Mouse (Mus musculus): ENCODE data around the gene Scgb1a1. TPM values are rescaled to one million over a fixed set of nuclear protein-coding genes. Genes with fewer than 3 reads are reported as not detected.

Gene Scgb1a1
- polyA plus RNA-seq (2014; fragmentation: Illumina TruSeq; extraction: RNeasy Lipid Tissue Mini Kit (QIAGEN cat#74804); ENCODE audit: low read depth, low replicate concordance), result not detected

GRCm38 (mm10) chr19:9087821-9088220, at the start of gene Scgb1a1:
TSS of gene Scgb1a1 (minus strand) at chr19:9087958.

GRCm38 (mm10) chr19:9135512-9136331, 48.0 kb upstream of the Scgb1a1 start, which contains the start of gene Asrgl1:
TSS of gene Asrgl1 (minus strand) at chr19:9135636.

Other genes with a start within 250 kb of the Scgb1a1 start
- gene Gng3, start 248.8 kb downstream of the Scgb1a1 start, polyA plus RNA-seq (2014; fragmentation: Illumina TruSeq; extraction: RNeasy Lipid Tissue Mini Kit (QIAGEN cat#74804); ENCODE audit: low read depth, low replicate concordance), result 0.31 TPM
- gene Lrrn4cl, start 237.2 kb downstream of the Scgb1a1 start, polyA plus RNA-seq (2014; fragmentation: Illumina TruSeq; extraction: RNeasy Lipid Tissue Mini Kit (QIAGEN cat#74804); ENCODE audit: low read depth, low replicate concordance), result 12.1 TPM
- 150 TPM for gene Ubxn1, start 216.5 kb downstream of the Scgb1a1 start, polyA plus RNA-seq (2014; fragmentation: Illumina TruSeq; extraction: RNeasy Lipid Tissue Mini Kit (QIAGEN cat#74804); ENCODE audit: low read depth, low replicate concordance)
- 57.7 TPM for gene Uqcc3, start 207.0 kb downstream of the Scgb1a1 start, polyA plus RNA-seq (2014; fragmentation: Illumina TruSeq; extraction: RNeasy Lipid Tissue Mini Kit (QIAGEN cat#74804); ENCODE audit: low read depth, low replicate concordance)
- 2.4 TPM for gene Lbhd1, start 204.2 kb downstream of the Scgb1a1 start, polyA plus RNA-seq (2014; fragmentation: Illumina TruSeq; extraction: RNeasy Lipid Tissue Mini Kit (QIAGEN cat#74804); ENCODE audit: low read depth, low replicate concordance)
- gene Gm49403, start 204.0 kb downstream of the Scgb1a1 start, polyA plus RNA-seq (2014; fragmentation: Illumina TruSeq; extraction: RNeasy Lipid Tissue Mini Kit (QIAGEN cat#74804); ENCODE audit: low read depth, low replicate concordance), result not detected
- gene 1810009A15Rik, start 199.1 kb downstream of the Scgb1a1 start, polyA plus RNA-seq (2014; fragmentation: Illumina TruSeq; extraction: RNeasy Lipid Tissue Mini Kit (QIAGEN cat#74804); ENCODE audit: low read depth, low replicate concordance), result 60.0 TPM
- gene Gm49416, start 199.0 kb downstream of the Scgb1a1 start, polyA plus RNA-seq (2014; fragmentation: Illumina TruSeq; extraction: RNeasy Lipid Tissue Mini Kit (QIAGEN cat#74804); ENCODE audit: low read depth, low replicate concordance), result not detected
- 12.0 TPM for gene Ints5, start 195.0 kb downstream of the Scgb1a1 start, polyA plus RNA-seq (2014; fragmentation: Illumina TruSeq; extraction: RNeasy Lipid Tissue Mini Kit (QIAGEN cat#74804); ENCODE audit: low read depth, low replicate concordance)
- gene Ganab, start 189.9 kb downstream of the Scgb1a1 start, polyA plus RNA-seq (2014; fragmentation: Illumina TruSeq; extraction: RNeasy Lipid Tissue Mini Kit (QIAGEN cat#74804); ENCODE audit: low read depth, low replicate concordance), result 130 TPM
- gene B3gat3, start 167.6 kb downstream of the Scgb1a1 start, polyA plus RNA-seq (2014; fragmentation: Illumina TruSeq; extraction: RNeasy Lipid Tissue Mini Kit (QIAGEN cat#74804); ENCODE audit: low read depth, low replicate concordance), result 54.1 TPM
- 6.2 TPM for gene Rom1, start 158.6 kb downstream of the Scgb1a1 start, polyA plus RNA-seq (2014; fragmentation: Illumina TruSeq; extraction: RNeasy Lipid Tissue Mini Kit (QIAGEN cat#74804); ENCODE audit: low read depth, low replicate concordance)
- gene Eml3, start 158.4 kb downstream of the Scgb1a1 start, polyA plus RNA-seq (2014; fragmentation: Illumina TruSeq; extraction: RNeasy Lipid Tissue Mini Kit (QIAGEN cat#74804); ENCODE audit: low read depth, low replicate concordance), result 35.3 TPM
- 71.9 TPM for gene Mta2, start 146.1 kb downstream of the Scgb1a1 start, polyA plus RNA-seq (2014; fragmentation: Illumina TruSeq; extraction: RNeasy Lipid Tissue Mini Kit (QIAGEN cat#74804); ENCODE audit: low read depth, low replicate concordance)
- 17.4 TPM for gene Tut1, start 134.1 kb downstream of the Scgb1a1 start, polyA plus RNA-seq (2014; fragmentation: Illumina TruSeq; extraction: RNeasy Lipid Tissue Mini Kit (QIAGEN cat#74804); ENCODE audit: low read depth, low replicate concordance)
- gene Eef1g, start 120.9 kb downstream of the Scgb1a1 start, polyA plus RNA-seq (2014; fragmentation: Illumina TruSeq; extraction: RNeasy Lipid Tissue Mini Kit (QIAGEN cat#74804); ENCODE audit: low read depth, low replicate concordance), result 409 TPM
- gene Ahnak, start 98.7 kb downstream of the Scgb1a1 start, polyA plus RNA-seq (2014; fragmentation: Illumina TruSeq; extraction: RNeasy Lipid Tissue Mini Kit (QIAGEN cat#74804); ENCODE audit: low read depth, low replicate concordance), result 114 TPM
- gene Asrgl1, start 47.7 kb upstream of the Scgb1a1 start, polyA plus RNA-seq (2014; fragmentation: Illumina TruSeq; extraction: RNeasy Lipid Tissue Mini Kit (QIAGEN cat#74804); ENCODE audit: low read depth, low replicate concordance), result 20.1 TPM

Data from adipose tissue, adult 10 weeks (tissue).